Mouse (Mus musculus): ENCODE results near the gene Kcnip1. TPM values are rescaled to one million over a fixed set of nuclear protein-coding genes. Genes with fewer than 3 reads are reported as not detected.

The Kcnip1 gene
- total RNA-seq, 2 experiments from 2014 or later, result 0.11 TPM; not detected in 1

- DNase-seq, result no peak
- intact Hi-C loops (cut with DNase I), result no loop called here
Observed at GRCm38 (mm10) chr11:33913061-33913460, 79.9 kb downstream of the Kcnip1 start.

DNA sequence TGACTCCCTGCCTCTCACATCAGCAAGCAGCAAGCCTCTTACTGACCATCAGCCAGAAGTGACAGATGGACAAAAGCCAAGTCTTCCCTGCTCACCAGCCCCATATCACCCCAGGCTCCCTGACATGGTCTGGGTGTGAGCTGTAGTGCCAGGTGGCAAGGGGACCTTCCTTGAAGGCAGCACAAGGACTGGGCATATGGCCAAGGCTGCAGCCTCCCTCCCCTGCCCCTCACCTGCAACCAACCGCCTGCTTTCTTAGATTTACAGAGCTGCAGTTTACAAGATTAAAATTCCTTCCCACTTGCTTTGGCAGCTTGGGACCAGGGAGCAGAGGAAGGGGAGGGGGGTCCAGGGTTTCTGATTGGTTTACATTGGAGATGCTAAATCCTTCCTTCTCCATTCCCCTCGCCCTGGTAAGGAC, 80.8 kb downstream of the Kcnip1 start:
- no peak for DNase-seq
- intact Hi-C loops (cut with DNase I), result no loop called here

DNA sequence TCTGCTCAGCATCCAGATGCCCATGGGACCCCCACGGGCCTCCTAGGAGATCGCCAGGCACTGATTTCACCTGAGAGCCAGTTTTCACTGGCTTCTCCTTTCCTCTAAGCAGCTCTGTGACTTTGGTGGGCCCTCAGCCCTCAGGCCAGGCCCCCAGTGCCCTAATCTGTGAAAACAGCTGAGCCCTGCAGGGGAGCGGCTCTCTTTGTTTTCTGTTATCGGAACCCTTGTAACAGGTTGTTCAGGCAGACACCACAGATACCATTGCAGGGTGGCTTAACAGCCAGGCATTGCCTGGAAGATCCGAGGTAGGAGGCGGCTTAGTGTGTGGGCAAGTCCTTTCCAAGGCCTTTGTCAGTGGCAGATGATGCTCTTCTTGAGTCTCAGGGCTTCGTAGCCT, 82.0 kb downstream of the Kcnip1 start:
- DNase-seq, result no peak
- intact Hi-C loops (cut with DNase I), result no loop called here

GRCm38 (mm10) chr11:33908360-33909175, 84.4 kb downstream of the Kcnip1 start:
- no peak for DNase-seq
- intact Hi-C loops (cut with DNase I), result no loop called here

DNA sequence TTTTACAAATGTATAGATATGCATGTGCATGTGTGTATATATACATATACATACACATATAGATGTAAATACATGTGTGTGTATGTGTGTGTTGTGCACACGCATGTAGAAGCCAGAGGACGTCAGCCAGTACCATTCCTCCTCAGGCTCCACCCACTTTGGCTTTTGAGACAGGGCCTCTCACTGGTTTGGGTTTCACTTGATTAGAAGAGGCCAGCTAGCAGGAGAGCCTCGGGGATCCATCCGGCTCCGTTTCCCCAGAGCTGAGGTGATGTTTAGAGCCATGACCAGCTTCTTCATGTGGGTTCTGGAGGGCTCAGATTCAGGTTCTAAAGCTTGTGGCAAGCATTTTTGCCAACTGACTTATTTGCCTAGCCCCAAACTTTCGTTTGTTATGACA, 89.5 kb downstream of the Kcnip1 start:
- intact Hi-C loops (cut with DNase I), result no loop called here
- no peak for DNase-seq

- intact Hi-C loops (cut with DNase I), result no loop called here
- no peak for DNase-seq
Observed at GRCm38 (mm10) chr11:33902377-33902776, 90.6 kb downstream of the Kcnip1 start.

DNA sequence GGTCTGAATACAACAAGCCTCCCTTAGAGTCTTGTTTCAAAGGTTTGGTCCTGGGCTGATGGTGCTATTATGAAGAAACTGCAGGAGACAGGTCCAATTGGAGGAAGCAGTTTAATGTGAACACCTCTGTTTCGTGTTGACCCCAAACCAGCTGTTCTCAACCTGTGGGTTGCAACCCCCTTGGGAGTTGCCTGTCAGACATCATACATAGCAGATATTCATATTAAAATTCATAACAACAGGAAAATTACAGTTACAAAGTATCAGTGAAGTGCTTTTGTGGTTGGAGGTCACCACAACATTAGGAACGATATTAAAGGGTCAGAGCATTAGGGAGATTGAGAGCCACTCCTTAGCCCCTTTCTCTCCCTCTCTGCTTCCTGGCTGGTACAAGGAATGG, 91.2 kb downstream of the Kcnip1 start:
- intact Hi-C loops (cut with DNase I), result no loop called here
- no peak for DNase-seq

- DNase-seq, result no peak
- intact Hi-C loops (cut with DNase I), result no loop called here
Observed at GRCm38 (mm10) chr11:33891084-33891483, 101.9 kb downstream of the Kcnip1 start.

DNA sequence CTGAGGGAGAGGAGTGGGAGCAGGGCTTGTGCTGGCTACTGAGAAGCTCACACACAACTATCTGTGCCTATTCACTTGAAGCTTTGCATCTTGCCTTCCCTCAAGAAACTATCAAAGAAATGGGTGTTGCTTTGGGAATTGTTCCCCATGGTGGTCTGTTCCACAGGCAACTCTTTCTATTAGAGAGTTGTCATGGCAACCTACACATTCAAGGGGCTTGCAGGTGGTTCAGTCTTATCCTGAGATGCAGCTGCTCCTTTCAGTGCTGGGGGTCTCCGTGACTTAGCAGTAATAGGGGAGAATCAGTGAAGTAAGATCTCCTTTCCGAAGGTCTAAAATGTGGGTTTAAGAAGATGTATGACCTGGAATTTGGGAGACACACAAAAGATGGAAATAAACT, 102.6 kb downstream of the Kcnip1 start:
- intact Hi-C loops (cut with DNase I), result no loop called here
- DNase-seq, result no peak

- intact Hi-C loops (cut with DNase I), result no loop called here
- DNase-seq, result no peak
Observed at GRCm38 (mm10) chr11:33887660-33888059, 105.3 kb downstream of the Kcnip1 start.

GRCm38 (mm10) chr11:33885981-33886380, 107.0 kb downstream of the Kcnip1 start:
- DNase-seq, result no peak
- intact Hi-C loops (cut with DNase I), result no loop called here

- intact Hi-C loops (cut with DNase I), result no loop called here
- no peak for DNase-seq
Observed at GRCm38 (mm10) chr11:33882731-33883328, 110.1 kb downstream of the Kcnip1 start.

DNA sequence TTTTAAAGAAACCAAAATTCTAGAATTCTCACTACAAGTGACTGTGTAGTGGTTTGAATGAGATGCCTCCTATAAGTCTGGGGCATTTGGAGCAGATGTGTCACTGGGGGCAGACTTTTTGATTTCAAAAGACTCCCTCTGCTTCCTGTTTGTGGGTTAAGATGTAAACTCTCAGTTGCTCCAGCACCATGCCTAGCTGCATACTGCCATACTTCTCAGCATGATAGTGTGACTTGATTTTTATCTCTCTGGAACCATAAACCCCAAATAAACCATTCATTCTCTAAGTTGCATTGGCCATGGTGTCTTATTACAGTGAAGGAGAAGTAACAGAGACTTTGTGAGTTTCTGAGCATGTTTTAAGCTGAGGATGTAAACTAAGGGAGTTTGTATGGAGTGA, 118.0 kb downstream of the Kcnip1 start:
- intact Hi-C loops (cut with DNase I), result no loop called here

GRCm38 (mm10) chr11:33873071-33873781, 119.7 kb downstream of the Kcnip1 start:
- DNase-seq, result no peak

More for the DNA sequence above, 118.0 kb downstream of the Kcnip1 start:
- no peak for DNase-seq

DNA sequence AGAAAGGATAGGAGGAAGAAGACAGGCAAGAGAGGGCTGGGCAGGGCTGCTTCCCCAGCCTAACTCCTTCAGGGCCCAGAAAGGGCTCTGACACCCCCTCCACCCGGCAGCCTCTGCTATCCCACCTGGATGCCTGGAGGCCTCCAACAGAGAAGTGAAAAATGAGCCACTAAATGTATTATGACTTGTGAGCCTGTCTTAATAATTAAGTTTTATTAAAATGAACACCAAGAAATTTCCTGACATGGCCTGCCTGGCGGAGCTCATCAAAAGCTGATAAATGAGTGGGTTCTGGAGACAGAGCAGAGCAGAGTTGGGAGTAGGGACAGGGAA, 120.3 kb downstream of the Kcnip1 start:
- intact Hi-C loops (cut with DNase I), result no loop called here
- no peak for DNase-seq

More at GRCm38 (mm10) chr11:33873071-33873781, 119.7 kb downstream of the Kcnip1 start:
- intact Hi-C loops (cut with DNase I), result no loop called here

GRCm38 (mm10) chr11:33871998-33872715, 120.8 kb downstream of the Kcnip1 start:
- no peak for DNase-seq
- intact Hi-C loops (cut with DNase I), result no loop called here

GRCm38 (mm10) chr11:33870246-33870645, 122.7 kb downstream of the Kcnip1 start:
- DNase-seq, result no peak
- intact Hi-C loops (cut with DNase I), result no loop called here

GRCm38 (mm10) chr11:33869559-33869958, 123.4 kb downstream of the Kcnip1 start:
- intact Hi-C loops (cut with DNase I), result no loop called here
- DNase-seq, result no peak

GRCm38 (mm10) chr11:33866775-33867174, 126.2 kb downstream of the Kcnip1 start:
- DNase-seq, result no peak
- intact Hi-C loops (cut with DNase I), result no loop called here

GRCm38 (mm10) chr11:33864245-33864644, 128.7 kb downstream of the Kcnip1 start:
- intact Hi-C loops (cut with DNase I), result no loop called here
- DNase-seq, result no peak

DNA sequence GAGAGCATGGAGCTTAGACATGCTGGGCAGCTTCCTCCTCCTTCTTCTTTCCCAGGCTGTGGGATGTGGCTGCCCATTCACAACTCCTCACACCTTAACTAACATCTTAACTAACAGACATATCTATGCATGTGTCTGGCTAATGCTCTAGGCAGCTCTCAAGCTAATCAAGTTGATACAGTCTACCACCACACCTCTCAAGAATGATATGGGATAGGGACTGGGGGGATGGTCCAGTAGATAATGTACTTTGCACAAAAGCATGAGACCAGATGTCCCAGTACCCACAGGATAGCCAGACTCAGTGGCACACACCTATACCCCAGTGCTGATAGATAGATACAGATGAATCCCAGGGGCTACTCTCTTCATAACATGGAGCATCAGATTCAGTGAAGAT, 131.1 kb downstream of the Kcnip1 start:
- intact Hi-C loops (cut with DNase I), result no loop called here
- DNase-seq, result no peak

All from heart, postnatal 36 days (tissue).